Mouse (Mus musculus): ENCODE data around the gene Eomes.

Gene Eomes

GRCm38 (mm10) chr9:118487636-118488035, 9.6 kb downstream of the Eomes start:
- in situ Hi-C loops (cut with MboI, MseI): no loop called here

- in situ Hi-C loops (cut with MboI, MseI): no loop called here
Measured at GRCm38 (mm10) chr9:118488138-118488895, 10.3 kb downstream of the Eomes start.

- in situ Hi-C loops (cut with MboI, MseI): no loop called here
Measured at GRCm38 (mm10) chr9:118488896-118489578, 11.0 kb downstream of the Eomes start.

GRCm38 (mm10) chr9:118489579-118490019, 11.6 kb downstream of the Eomes start:
- in situ Hi-C loops (cut with MboI, MseI): loop anchor here (5.0 to 10.0 kb wide), 4 partner anchors 305 to 565 kb away; partner anchors contain the start of gene Azi2 (in 2 of the 2)

GRCm38 (mm10) chr9:118491195-118491594, 13.2 kb downstream of the Eomes start:
- in situ Hi-C loops (cut with MboI, MseI): loop anchor here (5.0 to 10.0 kb wide), 4 partner anchors 306 to 566 kb away; partner anchors contain the start of gene Azi2 (in 2 of the 2)

GRCm38 (mm10) chr9:118492932-118493698, 15.1 kb downstream of the Eomes start:
- in situ Hi-C loops (cut with MboI, MseI): loop anchor here (5.0 to 10.0 kb wide), 4 partner anchors 308 to 568 kb away; partner anchors contain the start of gene Azi2 (in 2 of the 2)

GRCm38 (mm10) chr9:118494106-118494505, 16.1 kb downstream of the Eomes start:
- in situ Hi-C loops (cut with MboI, MseI): loop anchor here (5.0 to 10.0 kb wide), 4 partner anchors 309 to 569 kb away; partner anchors contain the start of gene Azi2 (in 2 of the 2)

- in situ Hi-C loops (cut with MboI, MseI): loop anchor here (10.0 kb wide), 2 partner anchors 311 to 571 kb away; no protein-coding TSS in a partner anchor
Measured at GRCm38 (mm10) chr9:118495933-118496332, 17.9 kb downstream of the Eomes start.

- in situ Hi-C loops (cut with MboI, MseI): loop anchor here (10.0 kb wide), 2 partner anchors 312 to 572 kb away; no protein-coding TSS in a partner anchor
Measured at GRCm38 (mm10) chr9:118496952-118497351, 18.9 kb downstream of the Eomes start.

GRCm38 (mm10) chr9:118498061-118498460, 20.0 kb downstream of the Eomes start:
- in situ Hi-C loops (cut with MboI, MseI): loop anchor here (10.0 kb wide), 2 partner anchors 313 to 573 kb away; no protein-coding TSS in a partner anchor

- in situ Hi-C loops (cut with MboI, MseI): no loop called here
Measured at GRCm38 (mm10) chr9:118500963-118501362, 23.0 kb downstream of the Eomes start.

- in situ Hi-C loops (cut with MboI, MseI): no loop called here
Measured at GRCm38 (mm10) chr9:118504656-118505055, 26.6 kb downstream of the Eomes start.

GRCm38 (mm10) chr9:118506020-118506403, 28.0 kb downstream of the Eomes start, which contains the start of gene Golga4:
Gene Golga4, plus strand, starts transcription at chr9:118506267.
- in situ Hi-C loops (cut with MboI, MseI): no loop called here

- in situ Hi-C loops (cut with MboI, MseI): no loop called here
Measured at GRCm38 (mm10) chr9:118506404-118507231, 28.6 kb downstream of the Eomes start.

GRCm38 (mm10) chr9:118507552-118507951, 29.5 kb downstream of the Eomes start:
- in situ Hi-C loops (cut with MboI, MseI): no loop called here

GRCm38 (mm10) chr9:118508601-118509000, 30.6 kb downstream of the Eomes start:
- in situ Hi-C loops (cut with MboI, MseI): no loop called here

GRCm38 (mm10) chr9:118510941-118511690, 33.1 kb downstream of the Eomes start:
- in situ Hi-C loops (cut with MboI, MseI): no loop called here

- in situ Hi-C loops (cut with MboI, MseI): no loop called here
Measured at GRCm38 (mm10) chr9:118512681-118513233, 34.7 kb downstream of the Eomes start.

- in situ Hi-C loops (cut with MboI, MseI): no loop called here
Measured at GRCm38 (mm10) chr9:118515476-118515875, 37.5 kb downstream of the Eomes start.

All from T-helper 17 cell (primary cell).